Mouse (Mus musculus): ENCODE data around the gene Jak1.

The Jak1 gene

DNA sequence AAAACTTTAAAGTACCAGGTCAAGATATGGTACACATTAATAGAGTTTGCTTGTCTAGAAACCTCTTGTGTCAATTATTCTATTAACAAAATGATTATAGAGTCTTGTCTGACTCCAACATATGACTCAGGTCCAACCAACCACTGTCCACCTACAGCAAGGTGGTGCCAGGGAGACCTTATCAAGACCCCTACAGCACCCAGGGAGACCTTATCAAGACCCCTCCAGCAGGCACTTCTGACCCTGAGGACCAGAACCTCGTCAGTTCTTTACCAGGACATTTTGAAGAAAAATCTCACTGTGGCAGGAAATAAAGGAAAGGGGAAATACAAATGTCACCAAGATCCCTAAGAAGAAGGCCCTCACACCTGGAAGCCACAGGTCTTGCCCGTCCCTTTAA, 18.5 kb downstream of the Jak1 start:
- in situ Hi-C loops (cut with MboI; ENCODE audit: low pct_unique_long_range_greater_than_20kb in 1 of 2, low sequenced_read_pairs in 2 of 2, unreplicated experiment in 1 of 2), result no loop called here

DNA sequence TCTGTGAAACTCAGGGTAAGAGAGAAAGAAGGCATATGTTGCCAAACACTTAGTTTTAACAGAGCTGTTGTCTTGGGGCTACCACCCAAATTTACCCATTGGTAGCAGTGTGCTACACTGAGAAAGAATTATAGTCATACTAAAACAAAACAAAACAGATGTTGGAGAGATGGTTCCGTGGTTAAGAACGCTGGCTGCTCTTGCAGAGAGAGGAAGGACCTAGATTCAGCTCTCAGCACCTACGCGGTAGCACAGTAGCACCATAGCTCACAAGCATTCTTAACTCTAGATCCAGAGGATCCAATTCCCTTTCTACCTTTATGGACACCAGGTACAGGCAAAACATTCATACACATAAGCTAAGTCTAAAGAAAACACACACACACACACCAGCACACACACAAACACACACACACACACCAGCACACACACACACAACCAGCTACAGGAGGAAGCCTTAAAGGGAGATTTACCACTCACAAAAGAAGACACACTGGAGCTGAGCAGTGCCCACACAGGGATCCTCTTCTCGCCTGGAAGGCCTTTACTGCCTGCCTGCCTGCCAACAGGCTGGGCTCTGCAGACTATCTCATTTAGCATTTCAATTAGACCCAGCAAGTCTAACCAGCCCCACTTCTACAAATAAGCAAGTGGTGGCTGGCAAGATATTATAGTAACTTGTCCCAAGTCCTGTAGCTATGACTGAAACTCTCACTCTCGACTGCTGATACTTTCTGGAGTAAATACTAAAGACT, 20.6 kb downstream of the Jak1 start:
- in situ Hi-C loops (cut with MboI; ENCODE audit: low pct_unique_long_range_greater_than_20kb in 1 of 2, low sequenced_read_pairs in 2 of 2, unreplicated experiment in 1 of 2), result no loop called here

DNA sequence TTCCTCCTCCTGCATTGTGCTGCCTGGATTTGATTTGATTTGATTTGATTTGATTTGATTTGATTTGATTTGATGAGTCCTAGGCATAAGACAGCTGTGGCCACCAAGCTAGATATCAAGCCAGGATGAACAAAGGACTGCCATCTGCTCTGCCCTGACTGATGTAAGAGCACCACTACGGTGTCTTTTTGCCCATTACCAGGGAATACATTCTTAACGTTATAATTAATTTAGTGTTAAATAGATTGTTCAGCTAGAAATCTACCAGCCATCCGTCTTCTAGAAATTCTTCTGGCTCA, 24.3 kb downstream of the Jak1 start:
- in situ Hi-C loops (cut with MboI; ENCODE audit: low pct_unique_long_range_greater_than_20kb in 1 of 2, low sequenced_read_pairs in 2 of 2, unreplicated experiment in 1 of 2), result no loop called here

DNA sequence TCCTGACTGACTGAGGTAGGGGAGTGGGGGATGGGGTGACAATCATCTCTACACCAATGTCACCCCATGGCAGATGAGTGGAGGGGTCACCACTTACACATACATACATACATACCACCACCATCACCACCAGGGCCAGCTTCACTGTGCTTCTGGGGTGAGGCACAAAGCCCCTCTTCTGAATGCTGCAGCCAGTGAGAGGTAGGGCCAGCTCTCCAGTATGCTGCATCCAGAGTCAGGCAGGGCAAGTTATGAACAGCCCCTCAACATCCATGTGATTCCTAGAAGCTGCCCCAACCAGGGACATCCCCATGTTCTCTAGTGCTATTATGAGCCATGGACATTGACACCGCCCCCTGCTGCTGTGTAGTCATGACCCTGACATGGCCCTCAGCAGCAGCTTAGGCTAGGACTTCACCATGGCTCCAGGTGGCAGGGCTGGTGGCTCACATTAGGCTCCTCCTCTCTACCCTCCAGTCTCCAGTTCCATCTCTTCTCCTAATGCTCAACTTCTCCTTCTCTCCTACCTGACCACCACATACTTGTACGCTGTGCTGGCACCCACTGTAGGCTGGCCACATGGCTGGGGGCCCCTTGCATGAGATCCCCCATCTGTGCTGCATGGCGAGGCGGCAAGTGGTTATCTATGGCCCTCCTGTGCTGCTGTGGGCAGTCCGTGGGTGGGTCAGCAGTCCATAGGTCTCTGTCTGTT, 24.8 kb downstream of the Jak1 start:
- in situ Hi-C loops (cut with MboI; ENCODE audit: low pct_unique_long_range_greater_than_20kb in 1 of 2, low sequenced_read_pairs in 2 of 2, unreplicated experiment in 1 of 2), result no loop called here

DNA sequence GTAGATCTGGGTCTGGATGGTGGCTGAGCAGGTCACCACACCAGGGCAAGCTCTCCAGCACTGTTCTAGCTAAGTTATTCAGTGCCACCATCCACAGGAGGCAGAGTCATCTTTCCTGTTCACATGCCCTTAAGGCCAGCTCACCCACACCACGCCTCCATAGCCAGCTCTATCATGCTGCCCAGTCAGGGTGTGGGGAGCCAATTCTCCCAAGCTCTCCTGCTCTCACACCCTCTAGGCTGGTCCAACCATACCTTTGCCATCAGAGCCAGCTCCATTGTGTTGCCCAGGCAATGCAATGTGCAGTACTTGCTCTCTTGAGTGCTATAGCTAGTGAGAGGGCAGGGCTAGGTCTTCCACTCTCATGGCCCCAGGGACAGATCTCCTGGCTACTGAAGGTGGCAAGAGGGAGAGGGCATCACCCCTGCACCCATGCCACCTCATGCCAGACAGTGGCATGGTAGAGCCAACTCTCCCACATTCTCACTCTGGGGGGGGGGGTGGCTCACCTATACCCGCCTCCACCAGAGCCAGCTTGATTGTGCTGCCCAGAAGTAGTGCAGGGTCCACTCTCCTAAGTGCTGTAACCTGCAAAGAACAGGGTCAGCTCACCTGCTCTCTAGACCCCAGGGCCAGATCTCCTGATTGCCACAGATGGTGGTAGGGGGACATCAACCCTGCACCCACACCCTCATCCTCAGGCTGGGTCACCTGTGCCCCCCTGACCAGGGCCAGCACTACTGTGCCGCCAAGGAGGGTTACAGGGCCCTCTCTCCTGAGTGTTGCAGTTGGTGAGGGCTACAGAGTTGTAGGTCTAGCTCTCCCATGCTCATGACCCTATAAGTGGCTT, 25.5 kb downstream of the Jak1 start:
- in situ Hi-C loops (cut with MboI; ENCODE audit: low pct_unique_long_range_greater_than_20kb in 1 of 2, low sequenced_read_pairs in 2 of 2, unreplicated experiment in 1 of 2), result no loop called here

DNA sequence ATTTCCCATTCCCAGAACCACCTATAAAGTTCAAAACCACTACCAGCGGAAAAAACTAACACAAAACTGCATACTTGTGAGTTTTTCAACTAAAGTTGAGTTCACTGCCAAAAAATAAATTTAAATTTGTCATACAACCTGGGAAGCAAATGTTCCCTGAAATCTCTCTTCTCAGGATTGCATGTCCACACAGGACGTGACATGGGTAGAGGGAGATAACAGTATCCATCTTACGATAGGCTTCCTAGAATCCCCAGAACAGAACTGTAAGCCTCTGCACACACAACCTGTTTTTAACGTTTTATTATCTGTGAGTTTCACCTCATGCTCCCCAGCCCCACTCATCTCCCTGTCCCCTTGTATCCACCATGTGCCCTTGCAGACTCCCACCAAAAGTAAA, 26.5 kb downstream of the Jak1 start:
- in situ Hi-C loops (cut with MboI; ENCODE audit: low pct_unique_long_range_greater_than_20kb in 1 of 2, low sequenced_read_pairs in 2 of 2, unreplicated experiment in 1 of 2), result no loop called here

DNA sequence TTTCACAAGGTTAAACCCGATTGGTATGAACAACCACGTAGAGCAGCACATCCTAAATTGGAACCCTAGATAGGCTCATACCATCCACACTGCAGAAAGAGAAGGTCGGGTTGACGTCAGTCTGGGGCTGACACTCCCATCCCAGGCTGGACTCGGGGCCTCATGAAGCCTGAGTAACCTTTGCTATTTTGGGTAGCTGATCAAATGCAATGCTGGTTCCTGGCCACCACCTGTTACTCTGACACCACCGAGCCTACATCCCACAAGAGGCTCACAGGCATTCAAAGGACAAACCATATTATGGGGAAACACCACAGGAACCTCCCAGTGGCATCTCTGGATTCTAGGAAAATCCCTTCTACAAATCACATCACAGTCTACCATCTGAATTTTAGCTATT, 28.3 kb downstream of the Jak1 start:
- in situ Hi-C loops (cut with MboI; ENCODE audit: low pct_unique_long_range_greater_than_20kb in 1 of 2, low sequenced_read_pairs in 2 of 2, unreplicated experiment in 1 of 2), result no loop called here

DNA sequence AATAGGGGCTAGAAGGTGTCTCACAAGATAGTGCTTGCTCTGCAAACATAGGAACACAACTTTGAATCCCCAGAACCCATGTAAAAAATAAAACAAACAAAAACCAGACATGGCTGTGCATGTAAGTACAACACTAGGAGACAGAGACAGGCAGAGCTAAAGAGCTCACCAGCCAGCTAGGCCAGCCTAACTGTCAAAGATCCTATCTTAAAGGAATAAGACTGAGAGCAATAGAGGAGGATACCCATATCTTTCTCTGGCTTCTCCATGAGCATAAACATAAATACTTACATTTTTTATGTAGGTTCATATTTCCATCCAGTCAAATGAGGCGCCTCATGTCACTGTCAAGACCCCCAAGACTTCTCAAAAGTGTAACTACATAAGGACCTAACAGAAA, 29.1 kb downstream of the Jak1 start:
- in situ Hi-C loops (cut with MboI; ENCODE audit: low pct_unique_long_range_greater_than_20kb in 1 of 2, low sequenced_read_pairs in 2 of 2, unreplicated experiment in 1 of 2), result no loop called here

DNA sequence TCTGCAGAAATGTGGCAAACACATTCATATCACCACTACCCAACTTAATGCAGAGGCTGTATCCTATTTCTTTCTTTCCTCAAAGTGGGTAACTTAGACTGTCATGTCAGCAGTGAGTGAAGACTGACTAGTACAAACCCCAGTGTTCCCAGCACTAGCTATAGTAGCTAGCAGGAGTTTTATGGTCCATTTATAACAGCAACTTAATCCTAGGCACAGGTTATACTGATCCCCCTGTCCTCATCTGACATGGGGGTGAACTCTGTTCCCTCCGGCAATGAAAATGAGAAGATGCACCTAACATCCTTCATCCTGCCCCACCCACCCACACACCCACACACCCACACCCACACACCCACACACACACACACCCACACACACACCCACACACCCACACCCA, 30.3 kb downstream of the Jak1 start:
- in situ Hi-C loops (cut with MboI; ENCODE audit: low pct_unique_long_range_greater_than_20kb in 1 of 2, low sequenced_read_pairs in 2 of 2, unreplicated experiment in 1 of 2), result no loop called here

DNA sequence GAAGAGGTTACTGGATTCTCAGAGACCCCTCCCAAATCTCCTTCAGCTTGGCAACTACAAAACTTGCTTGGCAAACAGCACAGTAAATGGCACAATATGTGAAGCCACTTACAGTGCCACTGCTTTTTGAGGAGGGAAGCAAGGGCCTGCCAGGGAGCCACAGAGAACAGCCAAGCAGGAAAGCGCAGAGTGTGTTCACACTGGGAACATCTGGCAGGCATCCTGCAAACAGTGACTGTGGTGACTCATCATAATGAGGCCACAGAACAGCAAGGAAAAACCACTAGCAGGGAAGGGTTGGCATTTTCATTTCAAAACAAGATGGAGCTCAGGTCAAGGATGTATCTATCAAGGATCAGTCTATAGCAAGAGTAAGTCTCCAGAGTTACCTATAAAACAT, 30.8 kb downstream of the Jak1 start:
- in situ Hi-C loops (cut with MboI; ENCODE audit: low pct_unique_long_range_greater_than_20kb in 1 of 2, low sequenced_read_pairs in 2 of 2, unreplicated experiment in 1 of 2), result no loop called here

DNA sequence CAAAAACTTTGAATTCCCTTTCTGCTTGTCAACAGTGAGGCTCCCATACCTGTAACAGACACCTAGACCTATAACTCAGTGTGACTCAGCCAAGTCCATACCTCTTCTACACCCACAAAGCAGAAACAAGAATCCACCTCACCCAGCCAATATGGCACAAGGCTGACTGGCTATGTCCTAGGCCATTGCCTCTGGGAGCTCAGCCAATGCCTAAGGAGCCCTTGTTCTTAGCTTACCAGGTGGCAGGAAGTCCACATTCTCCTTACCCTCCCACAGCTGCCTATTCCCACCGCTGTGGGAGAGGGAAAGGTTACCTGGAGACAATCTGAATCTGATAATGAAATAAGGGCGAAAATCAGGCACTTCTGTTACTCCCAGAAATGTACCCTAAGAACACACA, 34.5 kb downstream of the Jak1 start:
- in situ Hi-C loops (cut with MboI; ENCODE audit: low pct_unique_long_range_greater_than_20kb in 1 of 2, low sequenced_read_pairs in 2 of 2, unreplicated experiment in 1 of 2), result no loop called here

DNA sequence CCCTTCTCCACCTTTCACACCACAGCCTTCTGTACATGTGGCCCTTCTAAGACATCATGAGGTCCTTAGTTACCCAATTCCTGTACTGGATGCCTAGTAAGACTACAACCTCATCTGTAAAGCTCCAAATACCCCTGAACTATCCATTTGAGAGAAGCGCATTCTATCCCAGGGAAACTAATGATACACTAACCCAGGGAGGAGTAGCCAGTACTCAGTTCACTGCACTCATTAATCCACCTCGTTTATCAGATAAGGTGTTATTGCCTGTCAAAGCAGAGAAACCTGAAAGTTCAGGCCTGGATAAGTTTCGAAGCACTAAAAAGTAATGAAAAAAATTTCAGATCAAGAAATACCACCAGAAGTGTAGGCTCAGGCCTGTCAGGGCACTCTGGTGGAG, 37.7 kb downstream of the Jak1 start:
- in situ Hi-C loops (cut with MboI; ENCODE audit: low pct_unique_long_range_greater_than_20kb in 1 of 2, low sequenced_read_pairs in 2 of 2, unreplicated experiment in 1 of 2), result no loop called here

DNA sequence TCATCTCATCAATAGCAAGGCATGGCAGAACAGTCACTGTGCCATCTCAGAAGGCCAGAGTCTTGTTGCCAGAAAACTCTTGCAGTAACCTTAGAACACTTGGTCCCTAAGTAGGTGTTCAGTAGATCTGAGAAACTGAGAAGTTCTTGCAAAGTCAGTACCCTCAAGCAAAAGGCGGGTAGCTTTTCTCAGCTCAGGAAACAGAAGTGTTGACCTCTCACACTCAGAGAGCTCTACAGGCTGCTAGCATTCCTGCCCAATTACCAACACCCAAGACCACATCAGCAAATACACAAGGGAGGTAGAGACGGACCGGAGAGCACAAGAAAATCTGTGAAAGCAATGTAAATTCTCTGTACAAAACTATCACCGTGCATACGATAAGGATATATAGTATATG, 39.1 kb downstream of the Jak1 start:
- in situ Hi-C loops (cut with MboI; ENCODE audit: low pct_unique_long_range_greater_than_20kb in 1 of 2, low sequenced_read_pairs in 2 of 2, unreplicated experiment in 1 of 2), result no loop called here

DNA sequence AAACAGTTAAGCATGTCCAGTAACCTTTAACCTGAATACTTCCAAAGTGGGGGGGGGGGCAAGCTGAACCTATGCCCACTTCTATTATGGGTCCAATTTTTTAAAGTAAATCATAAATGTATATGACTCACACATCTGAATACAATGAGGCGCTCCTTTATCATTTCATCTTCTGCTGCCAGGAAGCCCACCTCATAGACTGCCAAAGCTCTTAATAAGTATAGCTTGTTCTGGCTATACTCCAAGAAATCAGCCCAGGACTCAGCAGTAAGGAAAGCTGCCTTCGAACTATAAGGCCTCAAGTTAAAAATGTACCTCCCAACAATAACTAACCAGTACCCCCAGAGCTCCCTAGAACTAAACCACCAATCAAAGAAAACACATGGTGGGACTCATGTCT, 44.1 kb downstream of the Jak1 start:
- in situ Hi-C loops (cut with MboI; ENCODE audit: low pct_unique_long_range_greater_than_20kb in 1 of 2, low sequenced_read_pairs in 2 of 2, unreplicated experiment in 1 of 2), result no loop called here

DNA sequence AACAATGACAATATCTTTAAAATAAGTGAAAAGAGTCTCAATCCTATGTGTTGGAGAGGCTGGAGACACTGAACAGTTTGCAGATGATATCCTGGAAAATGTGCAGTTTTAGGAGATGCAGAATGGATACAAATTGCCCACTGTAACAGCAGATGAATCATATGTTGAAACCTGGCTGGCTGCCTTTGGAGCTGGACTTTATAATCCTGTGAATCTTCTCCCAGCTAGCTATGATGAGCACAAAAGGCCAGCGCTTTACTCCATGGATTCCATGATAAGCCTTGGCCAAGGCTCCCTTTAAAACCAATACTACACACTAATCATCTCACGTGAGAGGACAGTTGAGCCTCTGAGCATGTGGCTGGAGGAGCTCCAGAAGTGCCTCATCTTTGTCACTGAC, 45.2 kb downstream of the Jak1 start:
- in situ Hi-C loops (cut with MboI; ENCODE audit: low pct_unique_long_range_greater_than_20kb in 1 of 2, low sequenced_read_pairs in 2 of 2, unreplicated experiment in 1 of 2), result no loop called here

DNA sequence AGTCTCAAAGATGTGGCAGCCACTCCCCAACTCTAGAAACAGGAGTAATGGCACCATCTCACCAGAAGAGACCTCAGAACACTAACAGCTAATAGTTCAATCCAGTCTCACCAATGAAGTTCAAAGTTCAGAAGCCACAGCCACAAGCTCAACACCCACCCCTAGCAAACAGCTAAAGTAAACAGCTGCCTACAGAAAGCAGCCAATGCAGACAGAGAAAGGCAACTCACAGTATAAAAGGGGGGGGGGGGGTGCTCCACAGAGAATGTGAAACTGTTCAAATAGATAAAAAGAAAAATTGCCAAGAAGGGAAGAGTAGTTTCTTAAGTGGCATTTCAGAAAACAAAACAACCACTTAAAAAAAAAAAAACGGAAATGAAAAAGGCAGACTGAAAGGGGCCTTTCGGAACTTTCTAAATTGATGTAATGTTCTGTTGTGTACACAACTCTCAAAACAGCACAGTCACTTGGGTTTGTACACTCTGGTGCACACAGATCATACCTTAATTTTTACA, 48.0 kb downstream of the Jak1 start:
- in situ Hi-C loops (cut with MboI; ENCODE audit: low pct_unique_long_range_greater_than_20kb in 1 of 2, low sequenced_read_pairs in 2 of 2, unreplicated experiment in 1 of 2), result no loop called here

DNA sequence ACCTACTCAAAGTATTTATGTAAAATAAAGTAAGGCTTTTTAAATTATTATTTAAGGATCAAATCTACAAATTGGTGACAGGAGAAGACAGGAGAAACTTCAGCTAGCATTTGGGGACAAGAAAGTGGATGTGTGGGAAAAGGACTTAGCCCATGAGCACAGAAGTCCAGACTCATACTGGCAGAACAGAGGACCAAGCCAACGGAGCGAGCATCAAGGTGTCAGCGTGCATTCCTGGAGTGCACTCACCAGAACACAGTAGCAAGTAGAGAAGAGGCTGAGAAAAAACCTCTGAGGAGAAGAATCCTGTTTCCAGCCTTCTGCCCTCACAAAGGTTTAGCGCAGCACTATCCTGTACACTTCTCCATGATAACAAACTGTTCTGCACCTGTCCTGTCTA, 48.8 kb downstream of the Jak1 start:
- in situ Hi-C loops (cut with MboI; ENCODE audit: low pct_unique_long_range_greater_than_20kb in 1 of 2, low sequenced_read_pairs in 2 of 2, unreplicated experiment in 1 of 2), result no loop called here

DNA sequence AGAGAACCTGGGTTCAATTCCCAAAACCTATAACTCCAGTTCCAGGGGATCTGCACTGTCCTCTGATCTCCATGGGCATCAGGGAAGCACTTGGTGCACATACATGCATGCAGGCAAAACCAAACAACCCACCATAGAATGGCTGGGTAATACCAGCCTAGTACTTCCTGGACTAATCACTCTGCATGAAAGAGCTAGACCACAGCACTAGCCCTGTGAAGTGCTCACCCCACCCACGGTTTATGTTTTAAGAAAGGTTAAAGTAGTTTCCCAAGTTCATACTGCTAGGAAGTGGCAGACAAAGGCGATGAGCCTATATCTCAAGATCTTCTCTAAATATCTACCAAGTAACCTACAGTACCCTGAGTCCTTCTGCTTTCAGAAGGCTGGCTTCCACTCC, 51.6 kb downstream of the Jak1 start:
- in situ Hi-C loops (cut with MboI; ENCODE audit: low pct_unique_long_range_greater_than_20kb in 1 of 2, low sequenced_read_pairs in 2 of 2, unreplicated experiment in 1 of 2), result no loop called here

DNA sequence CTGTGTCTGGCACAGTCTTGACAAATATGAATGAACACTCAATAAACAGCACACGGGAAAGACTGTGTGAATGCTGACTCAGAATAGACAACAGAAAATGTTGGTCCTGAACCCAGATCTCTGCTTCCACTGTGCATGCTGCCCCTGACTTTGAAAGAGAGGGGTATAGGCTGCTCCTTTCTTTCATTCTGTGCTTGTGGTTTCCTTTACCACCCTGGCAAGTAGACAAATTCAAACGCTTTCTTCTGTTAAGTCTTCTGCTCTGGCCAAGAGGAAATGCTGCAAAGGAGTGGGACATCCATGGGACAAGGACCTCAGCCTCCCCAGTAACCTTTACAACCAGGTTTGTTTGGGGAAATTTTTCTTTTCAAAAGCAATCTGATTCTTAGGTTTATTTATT, 57.6 kb downstream of the Jak1 start:
- in situ Hi-C loops (cut with MboI; ENCODE audit: low pct_unique_long_range_greater_than_20kb in 1 of 2, low sequenced_read_pairs in 2 of 2, unreplicated experiment in 1 of 2), result no loop called here

Measured in mouse embryonic stem cell (cell line).